Mouse (Mus musculus): ENCODE data around the gene Cma2. TPM values are rescaled to one million over a fixed set of nuclear protein-coding genes. Genes with fewer than 3 reads are reported as not detected.
"Not testable (repeated sequence)": the region's sequence is repeated elsewhere in the genome, so short reads cannot be mapped to it uniquely, and the experiment has no call there.

Cma2 gene
- total RNA-seq, 2 experiments from 2014 or later: 0.62 to 0.76 TPM

GRCm38 (mm10) chr14:56021305-56021704 lies 70.5 kb downstream of the Cma2 start:
- DNase-seq (ENCODE audit: low spot score in 2 of 2): not testable (repeated sequence)

Other genes with a start within 250 kb of the Cma2 start
- gene Tgm1, start 237.1 kb upstream of the Cma2 start, total RNA-seq (2021): 1 to 10 TPM; 1.4 to 1.8 TPM
- gene Rabggta, start 228.7 kb upstream of the Cma2 start, total RNA-seq (2021): 10 to 100 TPM; 23.8 to 25.7 TPM
- gene Dhrs1, start 205.3 kb upstream of the Cma2 start, total RNA-seq (2021): 10 to 100 TPM; 74.1 to 77.7 TPM
- 10 to 100 TPM; 24.5 to 27.1 TPM for gene Nop9, start 205.3 kb upstream of the Cma2 start, total RNA-seq (2021)
- 10 to 100 TPM in 1 of 2 experiments, 1 to 10 TPM in 1; 4.6 to 12.0 TPM for gene Cideb, start 192.5 kb upstream of the Cma2 start, total RNA-seq (2021)
- under 1 TPM; 0.17 to 0.34 TPM for gene Ltb4r2, start 189.6 kb upstream of the Cma2 start, total RNA-seq (2021)
- gene Ltb4r1, start 185.0 kb upstream of the Cma2 start, total RNA-seq (2021): 1 to 10 TPM; 1.3 to 2.9 TPM
- 10 to 100 TPM; 10.4 to 10.9 TPM for gene Adcy4, start 166.9 kb upstream of the Cma2 start, total RNA-seq (2021)
- 10 to 100 TPM in 1 of 2 experiments, 1 to 10 TPM in 1; 8.4 to 12.2 TPM for gene Ripk3, start 162.1 kb upstream of the Cma2 start, total RNA-seq (2021)
- gene Nfatc4, start 127.8 kb upstream of the Cma2 start, total RNA-seq (2021): 10 to 100 TPM; 47.0 to 49.4 TPM
- 10 to 100 TPM; 46.0 to 52.0 TPM for gene Nynrin, start 97.0 kb upstream of the Cma2 start, total RNA-seq (2021)
- under 1 TPM; 0.39 to 0.76 TPM for gene Cbln3, start 66.6 kb upstream of the Cma2 start, total RNA-seq (2021)
- gene Khnyn, start 66.0 kb upstream of the Cma2 start, total RNA-seq (2021): 10 to 100 TPM; 29.7 to 29.9 TPM
- gene Sdr39u1, start 50.7 kb upstream of the Cma2 start, total RNA-seq (2021): 10 to 100 TPM; 65.3 to 71.9 TPM
- gene Cma1, start 6.3 kb upstream of the Cma2 start, total RNA-seq (2021): 10 to 100 TPM; 10.4 to 19.2 TPM
- not detected for gene Mcpt1, start 67.0 kb downstream of the Cma2 start, total RNA-seq (2021)
- gene Mcpt9, start 79.5 kb downstream of the Cma2 start, total RNA-seq (2021): not detected
- not detected for gene Mcpt2, start 91.1 kb downstream of the Cma2 start, total RNA-seq (2021)
- gene Mcpt4, start 111.3 kb downstream of the Cma2 start, total RNA-seq (2021): 1 to 10 TPM; 4.3 to 8.3 TPM
- gene Mcpt8, start 134.3 kb downstream of the Cma2 start, total RNA-seq (2021): 1 to 10 TPM in 1 of 2 experiments, not detected in 1; 1.2 TPM
- 1 to 10 TPM in 1 of 2 experiments, under 1 TPM in 1; 0.90 to 2.5 TPM for gene Ctsg, start 151.6 kb downstream of the Cma2 start, total RNA-seq (2021)
- gene Gzme, start 169.6 kb downstream of the Cma2 start, total RNA-seq (2021): not detected
- not detected for gene Gzmd, start 181.6 kb downstream of the Cma2 start, total RNA-seq (2021)
- not detected for gene Gzmg, start 208.6 kb downstream of the Cma2 start, total RNA-seq (2021)
- gene Gzmn, start 223.6 kb downstream of the Cma2 start, total RNA-seq (2021): not detected